Mouse (Mus musculus): ENCODE results near the gene Adora2b. TPM values are rescaled to one million over a fixed set of nuclear protein-coding genes. Genes with fewer than 3 reads are reported as not detected.

Gene Adora2b
- 19.2 and 32.9 TPM in 2 replicates for polyA plus RNA-seq (2015; fragmentation: Nextera tagmentation; extraction: Ambion mirVana)

DNA sequence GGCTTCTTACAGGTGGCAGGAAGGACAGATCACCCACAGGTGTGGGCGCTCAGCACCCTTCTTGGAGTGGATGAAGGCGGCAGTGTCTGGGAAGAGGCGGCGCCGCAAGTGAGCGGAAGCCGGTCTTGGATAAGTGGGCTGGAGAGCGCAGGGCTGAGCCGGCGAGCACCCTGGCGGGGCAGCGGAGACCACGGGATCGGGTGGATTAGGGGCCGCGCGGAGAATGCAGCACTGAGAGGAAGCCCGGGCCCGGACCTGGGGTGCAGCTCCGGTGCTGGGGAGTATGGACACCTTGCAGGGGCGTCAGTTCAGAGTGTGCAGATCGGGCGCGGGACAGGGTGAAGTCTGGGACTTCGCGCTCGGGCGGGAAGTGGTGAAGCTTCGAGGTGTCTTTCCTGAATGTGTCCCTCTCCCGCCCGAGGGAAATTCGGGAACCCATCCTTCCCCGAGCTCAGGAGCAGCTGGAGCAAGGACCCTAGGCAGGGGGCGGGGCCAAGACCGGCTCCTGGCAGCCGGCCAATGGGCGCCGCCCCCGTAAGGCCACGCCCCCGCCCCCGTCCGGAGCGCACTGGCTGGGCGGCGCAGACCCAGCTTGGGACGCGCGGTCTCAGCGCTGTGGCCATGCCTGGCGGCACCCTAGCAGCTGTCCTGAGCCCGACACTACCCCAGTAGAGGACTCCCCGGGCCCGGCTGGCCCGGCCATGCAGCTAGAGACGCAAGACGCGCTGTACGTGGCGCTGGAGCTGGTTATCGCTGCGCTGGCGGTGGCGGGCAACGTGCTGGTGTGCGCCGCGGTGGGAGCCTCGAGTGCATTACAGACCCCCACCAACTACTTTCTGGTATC, at the start of gene Adora2b:
Gene Adora2b, plus strand, starts transcription at position 584 of the 844 bp plus-strand sequence.

DNA sequence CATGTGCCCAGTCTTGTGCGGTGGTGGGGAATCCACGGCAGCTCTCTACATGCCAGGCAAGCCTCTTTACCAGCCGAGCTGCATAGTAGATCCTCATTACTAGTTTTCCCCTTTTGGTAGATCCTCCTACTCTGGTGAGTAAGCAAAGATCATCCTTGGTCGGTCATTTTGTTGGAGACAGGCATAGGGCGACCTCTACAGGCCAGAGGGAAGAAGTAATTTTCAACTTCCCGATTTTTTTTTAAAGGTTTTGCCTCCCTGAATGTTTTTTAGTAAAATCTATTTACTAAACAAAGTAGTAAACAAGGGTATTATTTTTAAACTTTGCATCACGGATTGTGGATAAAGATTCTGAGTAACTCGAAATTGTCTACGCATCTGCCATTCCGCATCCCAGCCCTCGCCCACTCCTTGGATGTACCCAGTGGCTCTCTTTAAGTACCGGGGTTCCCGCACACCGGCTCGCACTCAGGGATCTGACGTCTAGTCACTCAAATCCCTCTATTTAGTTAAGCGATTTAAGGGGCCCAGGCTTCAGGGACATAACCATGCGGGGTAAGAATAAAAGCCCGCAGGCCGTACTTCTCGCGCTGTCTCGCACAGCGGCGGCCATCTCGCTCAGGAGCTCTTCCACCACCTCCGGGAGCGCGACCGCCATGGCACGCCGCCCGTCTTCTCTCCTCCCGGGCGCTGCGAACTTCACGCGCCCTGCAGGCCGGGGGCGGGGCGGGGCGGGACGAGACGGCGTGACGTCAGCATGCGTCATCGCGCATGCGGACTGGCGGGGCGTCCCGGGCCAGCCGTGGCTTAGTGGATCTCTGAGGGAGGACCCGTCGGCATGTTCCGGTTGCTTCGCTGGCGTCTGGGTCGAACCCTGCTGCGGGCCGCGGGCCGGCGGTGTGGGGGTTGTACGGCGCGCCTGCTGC, 32.2 kb downstream of the Adora2b start, which contains the start of the genes Zswim7 and Ttc19:
Gene Zswim7, minus strand, starts transcription at position 701 of the 926 bp plus-strand sequence.
Gene Ttc19, plus strand, starts transcription at position 799 of the 926 bp plus-strand sequence.

Other genes starting within 250 kb of the Adora2b start
- gene Zswim7, start 32.4 kb downstream of the Adora2b start, polyA plus RNA-seq (2015; fragmentation: Nextera tagmentation; extraction: Ambion mirVana), result 32.5 and 35.8 TPM in 2 replicates
- 13.7 and 16.8 TPM in 2 replicates for gene Ttc19, start 32.5 kb downstream of the Adora2b start, polyA plus RNA-seq (2015; fragmentation: Nextera tagmentation; extraction: Ambion mirVana)
- 4.2 and 5.0 TPM in 2 replicates for gene Pigl, start 209.5 kb downstream of the Adora2b start, polyA plus RNA-seq (2015; fragmentation: Nextera tagmentation; extraction: Ambion mirVana)
- gene Ncor1, start 209.6 kb downstream of the Adora2b start, polyA plus RNA-seq (2015; fragmentation: Nextera tagmentation; extraction: Ambion mirVana), result 92.4 and 105 TPM in 2 replicates